Mouse (Mus musculus) ES-Bruce4 (cell line): Measurements from ENCODE around the gene Tmem123. TPM values are rescaled to one million over a fixed set of nuclear protein-coding genes. Genes with fewer than 3 reads are reported as not detected.

Experiments used
- H3K27ac ChIP-seq: 2 replicates; pipeline ENCODE4 v1.5.1; 2012; ENCODE audit warnings: low read length, inconsistent platforms; ENCODE audit not compliant: insufficient read depth
- H3K27me3 ChIP-seq: 2 replicates; pipeline ENCODE4 v1.6.1; 2012; ENCODE audit warnings: mild to moderate bottlenecking, low read length, inconsistent platforms; ENCODE audit not compliant: control insufficient read depth, poor library complexity, insufficient read depth, severe bottlenecking
- H3K36me3 ChIP-seq: 2 replicates; pipeline ENCODE4 v1.6.1; 2012; ENCODE audit warnings: inconsistent platforms, mild to moderate bottlenecking, low read length, moderate library complexity; ENCODE audit not compliant: control insufficient read depth, poor library complexity, insufficient read depth, severe bottlenecking
- H3K4me1 ChIP-seq: one replicate; pipeline ENCODE4 v1.8.1; 2011; ENCODE audit warnings: low read length; ENCODE audit not compliant: control insufficient read depth, insufficient read depth
- H3K4me3 ChIP-seq: 2 replicates; pipeline ENCODE4 v1.5.1; 2011; ENCODE audit warnings: low read depth, mild to moderate bottlenecking, low read length
- H3K9ac ChIP-seq: 2 replicates; pipeline ENCODE4 v1.6.1; 2012; ENCODE audit warnings: low read depth, mild to moderate bottlenecking, inconsistent platforms; ENCODE audit not compliant: poor library complexity, severe bottlenecking
- H3K9me3 ChIP-seq: replicated peaks from 2 replicates; pipeline ENCODE4 v1.6.1; 2012; ENCODE audit warnings: mild to moderate bottlenecking, low read length, inconsistent platforms; ENCODE audit not compliant: control insufficient read depth, poor library complexity, insufficient read depth, severe bottlenecking
- CTCF ChIP-seq: IDR thresholded peaks from one replicate; pipeline ENCODE4 v1.8.1; 2011; ENCODE audit warnings: low read depth, low read length
- EP300 ChIP-seq: IDR thresholded peaks from 2 replicates; pipeline ENCODE4 v1.6.1; 2011; ENCODE audit warnings: low read depth, low read length; ENCODE audit not compliant: insufficient read depth
- POLR2A ChIP-seq: IDR thresholded peaks from one replicate; pipeline ENCODE4 v1.8.1; 2011; ENCODE audit warnings: low read length; ENCODE audit not compliant: insufficient read depth
- polyA plus RNA-seq: library from polyadenylated mRNA; stranded (reverse); fragments of >200 nt; gene quantifications from 2 replicates; pipeline ENCODE4 v1.2.4, GENCODE M21; 2011; ENCODE audit warnings: low read depth; ENCODE audit not compliant: missing spikeins, insufficient read depth, insufficient read length

The Tmem123 gene
- polyA plus RNA-seq, 1 experiment: 62.0 TPM

DNA sequence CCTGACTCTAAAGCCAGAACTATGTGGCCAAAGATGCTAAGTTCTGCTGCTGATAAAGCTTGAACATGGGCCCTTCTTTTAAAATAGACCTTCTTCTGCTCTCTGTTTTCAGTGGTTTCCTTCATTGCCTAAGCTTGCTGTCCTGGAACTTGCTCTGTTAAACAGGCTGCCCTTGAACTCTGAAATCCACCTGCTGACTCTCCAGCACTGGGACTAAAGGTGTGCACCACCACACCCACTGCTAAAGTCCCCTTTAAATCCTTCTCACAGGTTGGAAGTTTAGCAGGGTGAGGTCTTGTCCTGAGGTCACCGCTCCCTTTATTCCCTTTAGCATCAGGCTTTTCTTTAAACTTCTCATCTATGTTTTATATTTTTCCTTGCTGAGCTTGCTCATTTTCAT, 13.1 kb downstream of the Tmem123 start:
- TF ChIP-seq CTCF: no peak
- no peak for TF ChIP-seq EP300
- no peak for TF ChIP-seq POLR2A
- Histone ChIP-seq H3K4me3 (no peak overlapping the region), H3K9me3 (no peaks in the 10 kb centered on the region), H3K27ac (no peak overlapping the region), H3K27me3 (no peaks in the 10 kb centered on the region), H3K36me3 (peaks cover 12% of the 10 kb centered on the region), H3K4me1 (no peaks in the 10 kb centered on the region), H3K9ac (no peak overlapping the region)

DNA sequence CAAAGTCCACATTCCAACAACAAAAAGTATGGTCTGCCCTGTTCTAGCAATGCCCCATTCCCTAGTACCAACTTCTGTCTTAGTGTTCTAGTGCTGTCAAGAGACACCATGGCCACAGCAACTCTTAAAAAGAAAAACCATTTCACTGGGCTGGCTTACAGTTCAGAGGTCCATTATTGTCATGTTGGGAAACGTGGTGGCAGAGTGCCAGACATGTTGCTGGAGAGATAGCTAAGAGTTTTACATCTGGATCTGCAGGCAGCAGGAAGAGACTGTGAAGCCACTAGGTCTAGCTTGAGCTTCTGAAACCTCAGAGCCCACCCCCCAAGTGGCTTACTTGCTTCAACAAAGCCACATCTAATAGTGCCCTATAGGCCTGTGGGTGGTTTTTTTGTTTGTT, 13.8 kb downstream of the Tmem123 start:
- TF ChIP-seq EP300: no peak
- peaks cover 11% of the 10 kb centered on the region for H3K36me3 ChIP-seq
- H3K9me3 ChIP-seq: no peaks in the 10 kb centered on the region
- no peaks in the 10 kb centered on the region for H3K4me1 ChIP-seq
- H3K27ac ChIP-seq: no peak overlapping the region
- H3K27me3 ChIP-seq: no peaks in the 10 kb centered on the region
- H3K4me3 ChIP-seq: no peak overlapping the region
- no peak overlapping the region for H3K9ac ChIP-seq

DNA sequence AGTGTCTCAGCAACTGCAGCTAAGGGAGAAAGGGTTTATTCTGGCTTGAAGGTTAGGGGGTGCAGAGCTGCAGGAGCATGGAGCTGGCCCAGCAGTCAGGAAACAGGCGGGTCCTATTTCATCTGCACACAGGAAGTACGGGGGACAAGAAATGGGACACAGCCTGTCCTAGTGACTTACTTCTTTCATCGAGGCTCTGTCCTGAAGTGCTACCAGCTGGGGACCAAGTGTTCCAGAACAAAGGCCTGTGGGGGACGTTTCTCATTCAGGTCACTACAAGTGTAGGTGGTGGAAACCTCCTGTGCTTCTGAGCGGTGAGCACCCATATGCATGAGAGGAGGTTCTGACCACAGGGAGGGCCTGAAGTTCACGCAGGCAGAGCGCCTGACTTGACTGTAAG, 14.9 kb downstream of the Tmem123 start:
- TF ChIP-seq POLR2A (no peak), CTCF (no peak), EP300 (no peak)
- Histone ChIP-seq H3K9me3 (no peaks in the 10 kb centered on the region), H3K4me3 (no peak overlapping the region), H3K4me1 (no peaks in the 10 kb centered on the region), H3K27ac (no peak overlapping the region), H3K36me3 (peaks cover 7% of the 10 kb centered on the region), H3K27me3 (no peaks in the 10 kb centered on the region), H3K9ac (no peak overlapping the region)

DNA sequence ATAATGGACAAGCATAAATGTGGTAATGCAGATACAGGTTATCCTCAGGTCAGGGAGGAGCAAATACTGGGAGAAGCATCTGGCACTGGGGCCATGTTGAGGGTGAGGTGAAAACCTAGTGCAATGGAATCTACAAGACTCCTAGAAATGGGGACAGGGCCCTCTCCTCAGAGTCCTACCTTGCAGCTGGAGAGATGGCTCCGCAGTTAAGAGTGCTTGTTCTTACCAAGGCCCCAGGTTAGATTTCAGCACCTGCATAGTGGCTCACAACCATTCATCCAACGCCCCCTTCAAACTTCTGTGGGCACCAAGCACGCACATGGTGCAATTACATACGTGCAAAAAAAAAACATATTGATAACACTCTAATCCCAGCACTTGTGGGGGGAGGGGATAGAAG, 15.9 kb downstream of the Tmem123 start:
- Histone ChIP-seq H3K36me3 (peaks cover 5% of the 10 kb centered on the region; the same call in 1 of the 2 replicates), H3K27me3 (no peaks in the 10 kb centered on the region), H3K9ac (no peak overlapping the region), H3K4me3 (no peak overlapping the region), H3K9me3 (no peaks in the 10 kb centered on the region), H3K4me1 (no peaks in the 10 kb centered on the region), H3K27ac (no peak overlapping the region)
- TF ChIP-seq EP300 (no peak), CTCF (no peak), POLR2A (no peak)

DNA sequence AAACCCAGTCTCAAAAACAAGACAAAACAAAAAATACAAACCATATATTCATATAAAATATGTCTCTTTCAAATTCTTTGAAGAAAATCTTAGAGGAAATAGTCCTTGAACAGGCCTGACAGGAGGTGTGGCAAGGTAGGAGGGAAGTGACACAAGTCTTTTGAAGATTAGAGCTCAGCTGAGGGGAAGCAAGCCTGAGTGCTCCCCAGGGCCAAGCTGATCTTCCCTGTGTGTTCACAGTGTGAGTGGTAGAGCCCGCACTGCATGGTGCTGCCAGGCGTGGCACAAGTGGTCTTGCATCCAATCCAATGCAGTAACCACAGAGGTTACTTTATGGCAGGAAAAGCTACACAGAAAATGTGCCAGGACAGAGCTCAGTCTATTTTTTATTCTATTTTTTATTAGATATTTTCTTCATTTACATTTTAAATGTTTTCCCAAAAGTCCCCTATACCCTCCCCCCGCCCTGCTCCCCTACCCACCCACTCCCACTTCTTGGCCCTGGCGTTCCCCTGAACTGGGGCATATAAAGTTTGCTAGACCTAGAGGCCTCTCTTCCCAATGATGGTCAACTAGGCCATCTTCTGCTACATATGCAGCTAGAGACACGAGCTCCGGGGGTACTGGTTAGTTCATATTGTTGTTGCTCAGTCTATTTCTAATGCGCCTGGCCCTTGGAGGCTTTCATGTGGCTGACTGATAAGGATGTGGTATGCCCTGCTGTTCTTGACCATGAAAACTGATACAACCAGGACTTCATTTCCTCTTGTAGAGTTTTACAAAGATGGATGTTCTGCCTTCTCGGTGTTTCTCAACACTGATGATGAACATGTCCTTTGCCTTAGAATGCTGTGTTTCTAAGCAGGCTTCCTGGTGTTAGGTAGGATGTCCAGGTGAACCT, 16.7 kb downstream of the Tmem123 start:
- H3K27ac ChIP-seq: no peak overlapping the region
- no peak overlapping the region for H3K9ac ChIP-seq
- H3K27me3 ChIP-seq: no peaks in the 10 kb centered on the region
- peaks cover 5% of the 10 kb centered on the region; the same call in 1 of the 2 replicates for H3K36me3 ChIP-seq
- H3K9me3 ChIP-seq: no peaks in the 10 kb centered on the region
- no peak overlapping the region for H3K4me3 ChIP-seq
- no peaks in the 10 kb centered on the region for H3K4me1 ChIP-seq
- TF ChIP-seq EP300 (no peak), CTCF (no peak), POLR2A (no peak)
